Mouse (Mus musculus): ENCODE results near the gene Cpa2.

Gene Cpa2

GRCm38 (mm10) chr6:30547656-30548306 lies 6.4 kb downstream of the Cpa2 start:
- DNase-seq (ENCODE audit: low read depth, low spot score) = peak; percentile 54

DNA sequence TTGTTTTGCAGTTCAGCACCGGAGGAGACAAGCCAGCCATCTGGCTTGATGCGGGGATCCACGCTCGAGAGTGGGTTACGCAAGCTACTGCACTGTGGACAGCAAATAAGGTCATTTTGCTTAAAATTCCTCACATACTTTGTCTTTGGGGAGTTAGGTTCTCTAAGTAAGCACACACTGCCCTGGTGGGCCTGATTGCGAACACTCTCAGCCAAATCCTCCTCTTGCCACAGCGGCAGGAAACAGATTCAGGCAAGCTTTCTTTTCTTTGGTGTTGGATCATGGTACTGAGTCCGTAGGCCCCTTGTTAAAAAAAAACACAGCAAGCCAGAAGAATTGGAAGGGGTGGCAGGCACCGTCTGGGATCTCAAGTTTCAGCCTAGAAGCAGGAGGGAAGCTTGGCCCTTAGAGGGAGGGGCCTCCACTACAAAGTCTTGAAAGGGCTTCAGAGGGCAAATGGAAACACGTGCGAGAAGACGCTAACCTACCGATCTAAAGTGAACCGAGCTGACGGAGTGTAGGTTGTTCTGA lies 7.9 kb downstream of the Cpa2 start:
- peak; percentile 45 for DNase-seq (ENCODE audit: low read depth, low spot score)

GRCm38 (mm10) chr6:30550496-30551192 lies 9.3 kb downstream of the Cpa2 start:
- no peak for DNase-seq (ENCODE audit: low read depth, low spot score)

GRCm38 (mm10) chr6:30551193-30551515 lies 9.8 kb downstream of the Cpa2 start:
- DNase-seq (ENCODE audit: low read depth, low spot score) = no peak

GRCm38 (mm10) chr6:30551644-30552580 lies 10.5 kb downstream of the Cpa2 start:
- DNase-seq (ENCODE audit: low read depth, low spot score) = no peak

DNA sequence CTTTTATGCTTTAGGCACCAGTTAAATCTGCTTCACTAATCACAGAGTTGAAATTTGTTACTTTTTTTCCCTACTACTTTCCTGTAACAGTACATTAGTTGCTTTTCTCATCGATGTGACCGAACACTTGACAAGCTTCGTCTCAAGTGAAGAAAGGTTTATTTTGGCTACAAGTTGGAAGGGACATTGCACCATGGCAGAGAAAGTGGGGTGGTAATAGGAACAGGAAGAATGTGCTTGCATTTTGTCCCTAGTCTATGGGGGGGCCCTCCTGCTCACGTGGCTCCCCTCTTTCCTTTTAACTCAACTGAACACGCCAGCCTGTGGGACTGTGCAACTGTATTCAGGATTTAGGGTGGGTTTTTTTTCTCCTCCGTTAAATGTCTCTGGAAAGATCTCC lies 11.2 kb downstream of the Cpa2 start:
- DNase-seq (ENCODE audit: low read depth, low spot score) = no peak

DNA sequence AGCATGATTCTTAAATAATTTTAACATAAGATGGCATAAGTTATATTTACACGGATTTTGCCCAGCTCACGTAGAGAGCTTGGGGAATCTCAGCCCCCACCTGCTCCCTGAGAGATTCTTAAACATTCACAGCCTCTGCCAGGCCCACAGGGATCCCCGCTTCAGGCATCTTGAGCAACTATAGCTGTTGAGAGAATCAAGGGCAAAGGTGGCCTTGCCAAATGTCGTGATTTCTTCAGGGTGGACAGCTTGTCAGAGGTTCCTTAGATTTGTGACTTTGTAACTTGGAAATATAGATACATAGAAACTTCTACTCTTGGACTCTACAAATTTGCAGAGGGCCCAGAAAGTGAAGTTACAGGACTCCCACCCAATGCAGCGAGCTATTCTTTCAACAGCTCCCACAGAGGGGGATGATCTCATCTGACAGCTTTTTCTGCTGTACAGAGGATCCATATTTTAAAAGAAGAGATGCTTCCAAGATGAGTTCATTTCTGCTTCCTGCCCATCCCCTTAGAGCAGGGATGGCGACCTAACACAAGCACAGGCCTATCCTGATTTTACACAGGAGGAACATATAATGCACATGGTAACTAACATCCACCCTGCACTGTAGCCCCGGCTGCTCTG lies 12.1 kb downstream of the Cpa2 start:
- DNase-seq (ENCODE audit: low read depth, low spot score) = no peak

DNA sequence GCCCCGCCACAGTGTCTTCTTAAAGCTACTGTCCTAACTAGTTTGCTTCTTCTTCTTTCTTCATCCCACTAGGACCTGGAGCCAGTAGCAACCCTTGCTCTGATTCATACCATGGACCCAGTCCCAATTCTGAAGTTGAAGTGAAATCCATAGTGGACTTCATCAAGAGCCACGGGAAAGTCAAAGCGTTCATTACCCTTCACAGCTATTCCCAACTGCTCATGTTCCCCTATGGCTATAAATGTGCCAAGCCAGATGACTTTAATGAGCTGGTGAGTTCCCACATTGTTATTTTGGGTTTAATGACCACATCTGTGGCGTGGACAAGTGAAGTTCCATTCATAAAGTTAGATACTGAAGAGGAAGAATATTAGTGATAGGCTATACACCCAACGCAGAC lies 12.7 kb downstream of the Cpa2 start:
- no peak for DNase-seq (ENCODE audit: low read depth, low spot score)

DNA sequence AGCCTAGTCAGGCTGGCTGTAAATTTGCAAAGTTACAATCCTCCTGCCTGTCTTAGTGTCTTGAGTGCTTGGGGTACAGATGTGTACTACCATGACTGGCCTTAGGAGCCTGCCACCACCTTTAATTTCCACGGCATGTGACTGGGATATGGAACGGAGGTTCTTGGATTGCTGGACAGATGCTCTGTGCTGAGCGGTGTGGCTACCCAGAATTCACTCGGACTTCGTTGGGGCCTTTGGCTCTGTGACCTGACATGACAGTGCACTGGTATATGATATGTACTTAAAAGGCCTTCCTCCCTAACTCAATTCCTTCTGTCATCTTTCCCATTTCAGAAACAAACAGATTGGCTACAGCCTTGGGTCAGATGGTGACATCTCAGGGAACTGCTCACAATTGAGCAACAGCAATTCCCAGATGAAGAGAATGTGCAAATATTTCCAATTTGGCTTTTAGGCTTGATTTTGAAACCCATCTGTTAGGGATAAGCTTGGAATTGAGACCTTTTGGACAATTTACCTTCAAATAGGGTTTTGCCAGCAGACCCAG lies 13.3 kb downstream of the Cpa2 start:
- DNase-seq (ENCODE audit: low read depth, low spot score) = peak; percentile 57

DNA sequence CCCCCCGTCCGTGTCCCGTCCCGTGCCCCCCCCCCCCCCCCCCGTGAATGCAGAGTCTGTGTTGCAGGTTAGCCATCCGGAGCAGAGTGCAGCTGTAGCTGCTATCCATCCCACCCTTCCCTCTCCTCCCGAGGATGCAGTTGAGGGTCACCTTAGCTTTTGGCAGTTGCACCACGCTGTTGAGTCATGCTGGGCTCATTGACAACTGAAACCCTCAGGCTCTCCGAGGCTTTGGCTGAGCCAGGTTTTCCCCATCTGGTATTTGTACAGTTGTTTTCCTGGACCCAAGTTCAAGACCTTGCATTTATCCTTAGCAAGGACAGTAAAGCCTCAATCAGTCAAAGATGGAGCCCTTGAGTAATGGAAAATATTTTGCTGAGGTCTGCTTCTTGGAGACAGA lies 14.7 kb downstream of the Cpa2 start:
- peak; percentile 39 for DNase-seq (ENCODE audit: low read depth, low spot score)

- DNase-seq (ENCODE audit: low read depth, low spot score) = no peak
These were observed 18.3 kb downstream of the Cpa2 start for GRCm38 (mm10) chr6:30559726-30560125.

DNA sequence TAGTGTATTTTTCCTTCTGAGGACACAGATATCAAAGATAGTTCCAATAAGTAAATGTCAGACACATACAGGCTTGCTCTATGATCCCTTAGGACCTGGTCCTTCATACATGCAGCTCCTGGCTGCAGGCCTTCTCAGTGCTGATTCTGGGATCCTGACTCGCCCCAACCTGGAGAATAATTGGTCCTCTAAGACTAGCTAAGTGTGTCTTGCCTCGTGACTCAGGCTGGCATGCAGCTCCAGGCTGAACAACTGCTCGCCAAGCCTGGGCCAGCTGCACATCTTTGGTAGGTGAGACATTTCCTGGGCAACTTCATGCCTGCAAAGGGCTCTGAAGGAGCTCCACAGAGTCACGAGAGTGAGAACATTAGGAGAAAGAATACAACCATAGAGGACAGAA lies 20.8 kb downstream of the Cpa2 start:
- no peak for DNase-seq (ENCODE audit: low read depth, low spot score)

GRCm38 (mm10) chr6:30563575-30563974 lies 22.2 kb downstream of the Cpa2 start:
- DNase-seq (ENCODE audit: low read depth, low spot score) = no peak

GRCm38 (mm10) chr6:30564051-30564450 lies 22.7 kb downstream of the Cpa2 start:
- DNase-seq (ENCODE audit: low read depth, low spot score) = no peak

- DNase-seq (ENCODE audit: low read depth, low spot score) = no peak
These were observed 26.7 kb downstream of the Cpa2 start, which contains the start of gene Cpa4 for GRCm38 (mm10) chr6:30568069-30568468. TSS of gene Cpa4 (plus strand) at chr6:30568369.

DNA sequence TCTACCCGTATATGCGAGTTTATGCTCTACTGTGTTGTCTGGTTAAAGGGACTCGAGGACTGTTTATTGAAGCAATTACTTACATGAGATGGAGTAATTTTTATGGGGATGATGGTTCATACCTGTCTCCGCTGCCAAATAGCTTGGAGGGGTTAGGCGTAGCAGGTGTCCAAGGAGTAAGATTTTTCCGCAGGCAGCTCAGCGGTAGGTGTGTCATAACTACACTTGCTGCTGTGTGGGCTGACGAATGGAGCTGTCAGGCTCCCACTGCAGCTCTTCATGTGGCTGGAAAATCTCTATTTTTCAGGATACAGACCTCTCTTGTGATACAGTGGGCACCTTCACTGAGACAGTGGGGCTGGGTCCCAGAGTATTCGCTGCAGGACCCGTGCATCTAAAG lies 27.9 kb downstream of the Cpa2 start:
- DNase-seq (ENCODE audit: low read depth, low spot score) = no peak

GRCm38 (mm10) chr6:30570012-30570411 lies 28.6 kb downstream of the Cpa2 start:
- no peak for DNase-seq (ENCODE audit: low read depth, low spot score)

DNA sequence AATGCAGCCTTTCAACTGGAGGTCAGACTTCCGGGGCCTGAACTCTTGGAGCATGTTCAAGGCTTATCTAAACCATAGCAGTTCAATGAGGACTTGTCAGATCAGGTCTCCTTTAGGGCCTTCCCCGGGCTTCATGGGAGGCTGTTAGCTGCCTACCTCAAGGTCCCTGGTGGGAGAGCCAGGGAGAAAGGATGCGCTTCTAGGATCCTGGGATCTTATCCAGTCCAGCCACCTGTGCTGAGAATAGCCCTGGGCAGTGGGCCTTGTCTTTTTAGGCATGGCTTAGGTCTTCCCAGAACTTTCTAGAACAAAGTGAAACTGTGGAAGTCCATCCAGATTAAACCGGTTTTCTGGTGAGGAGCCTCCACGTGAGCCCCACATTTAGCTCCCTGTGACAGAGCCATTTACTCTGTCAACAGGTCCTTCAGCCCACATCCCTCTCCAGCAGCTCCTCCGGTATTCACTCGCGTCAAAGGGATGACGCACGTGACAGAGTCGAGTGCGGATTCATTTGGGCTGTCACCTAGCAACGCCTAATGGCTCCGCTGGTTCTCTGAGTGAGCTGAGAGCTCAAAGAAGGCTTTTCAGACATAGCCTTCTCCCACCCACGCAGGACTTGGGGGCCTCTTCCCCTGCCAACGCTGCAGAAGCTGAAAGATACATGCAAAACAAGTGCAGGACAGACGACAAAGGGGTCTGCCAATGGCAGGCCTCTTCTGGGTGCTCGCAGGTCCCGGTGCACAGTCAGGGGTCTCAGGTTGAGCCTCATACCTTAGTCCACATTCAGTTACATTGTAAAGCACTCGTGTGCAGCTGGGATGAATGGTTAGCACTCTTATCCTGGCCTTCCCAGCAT lies 31.3 kb downstream of the Cpa2 start:
- DNase-seq (ENCODE audit: low read depth, low spot score) = no peak

- DNase-seq (ENCODE audit: low read depth, low spot score) = no peak
These were observed 32.0 kb downstream of the Cpa2 start for GRCm38 (mm10) chr6:30573380-30573779.

- DNase-seq (ENCODE audit: low read depth, low spot score) = no peak
These were observed 33.6 kb downstream of the Cpa2 start for GRCm38 (mm10) chr6:30574945-30575344.

Data from skeletal muscle tissue, adult 2 months (tissue).